Mouse (Mus musculus): ENCODE results near the gene Mdn1.
A peak's percentile ranks its signal among the peaks of the same experiment; 100 is the strongest.

Gene Mdn1

DNA sequence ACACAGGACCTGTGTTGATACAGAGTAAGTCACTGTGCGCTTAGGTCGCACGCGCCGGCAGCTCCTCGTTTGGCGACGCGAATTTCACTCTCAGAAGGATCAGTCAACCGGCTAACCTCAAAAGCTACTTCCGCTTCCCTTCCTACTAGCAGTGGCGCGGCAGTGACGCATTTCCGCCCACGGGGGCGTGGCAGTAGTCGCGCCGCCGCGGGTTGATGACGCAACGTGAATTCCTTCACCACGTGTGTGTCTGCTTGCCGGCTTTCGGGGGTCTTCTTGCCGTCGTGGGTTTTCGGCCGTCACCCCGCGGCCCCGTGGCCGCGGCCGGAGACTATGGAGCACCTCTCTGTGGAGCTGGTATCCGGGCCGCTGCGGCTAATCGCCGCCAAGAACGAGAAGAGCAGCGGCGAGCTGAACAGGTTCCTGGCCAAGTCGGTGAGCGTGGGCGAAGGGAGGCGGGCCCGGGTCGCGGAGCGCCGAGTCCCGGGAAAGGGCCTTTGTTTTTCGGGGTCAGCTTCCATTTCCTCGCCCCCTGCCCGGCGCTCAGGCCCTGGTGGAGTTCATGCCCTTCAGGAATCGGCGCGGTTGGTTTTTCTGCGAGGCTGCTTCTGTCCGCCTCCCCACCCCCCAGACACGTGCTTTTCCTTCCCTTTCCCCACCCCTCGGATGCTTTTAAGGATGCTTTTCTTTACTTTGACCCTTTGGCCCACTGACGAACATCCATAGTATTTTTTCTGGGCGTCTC lies at the start of gene Mdn1:
Gene Mdn1 (plus strand): TSS at position 202 of the 745 bp plus-strand sequence.
- DNase-seq (ENCODE audit: low spot score in 2 of 2): peak; percentile 84 to 94

DNA sequence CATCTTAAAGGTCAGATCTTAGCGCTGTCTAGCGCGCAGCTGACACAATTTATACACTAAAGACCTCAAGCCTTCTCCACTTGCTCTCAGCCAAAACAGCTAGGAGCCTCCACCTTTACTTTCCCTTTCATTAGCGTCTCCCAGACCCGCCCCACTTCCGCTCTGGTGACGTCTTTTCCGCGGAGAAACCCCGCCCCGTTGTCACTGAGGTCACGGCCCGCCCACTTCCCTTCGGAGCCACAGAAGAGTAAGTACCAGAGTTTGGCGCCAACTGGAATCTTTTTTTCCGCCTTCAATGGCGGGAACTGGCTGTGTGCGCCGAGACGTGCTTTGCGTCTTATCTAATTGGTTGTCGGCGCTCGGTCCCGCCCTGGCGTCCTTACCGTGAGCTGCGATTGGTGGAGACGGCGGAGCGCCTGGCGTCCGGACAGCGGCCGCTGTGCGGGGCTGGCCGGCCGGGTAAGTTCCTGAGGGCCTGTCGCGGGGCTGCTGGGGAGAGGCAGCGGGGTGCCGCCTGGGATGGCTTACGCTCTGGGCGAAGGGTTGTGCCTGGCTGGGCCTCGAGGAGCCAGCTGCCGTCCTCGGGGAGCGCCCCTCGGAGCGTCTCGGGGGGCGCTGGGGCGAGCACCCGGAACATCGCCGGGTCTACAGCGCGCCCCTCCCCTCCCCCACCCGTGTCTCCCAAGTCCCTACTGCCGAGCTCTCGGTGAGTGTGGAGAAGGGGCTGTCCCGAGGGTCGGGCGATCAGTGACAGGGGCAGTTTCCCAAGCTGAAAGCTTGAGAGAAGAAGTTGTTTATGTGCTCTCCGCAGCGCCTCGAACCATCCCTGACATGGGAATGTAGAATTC lies 41.7 kb upstream of the Mdn1 start, which contains the start of gene Casp8ap2:
Gene Casp8ap2 (plus strand): TSS at position 418 of the 848 bp plus-strand sequence.
- DNase-seq (ENCODE audit: low spot score in 2 of 2): peak; percentile 97 to 99

DNA sequence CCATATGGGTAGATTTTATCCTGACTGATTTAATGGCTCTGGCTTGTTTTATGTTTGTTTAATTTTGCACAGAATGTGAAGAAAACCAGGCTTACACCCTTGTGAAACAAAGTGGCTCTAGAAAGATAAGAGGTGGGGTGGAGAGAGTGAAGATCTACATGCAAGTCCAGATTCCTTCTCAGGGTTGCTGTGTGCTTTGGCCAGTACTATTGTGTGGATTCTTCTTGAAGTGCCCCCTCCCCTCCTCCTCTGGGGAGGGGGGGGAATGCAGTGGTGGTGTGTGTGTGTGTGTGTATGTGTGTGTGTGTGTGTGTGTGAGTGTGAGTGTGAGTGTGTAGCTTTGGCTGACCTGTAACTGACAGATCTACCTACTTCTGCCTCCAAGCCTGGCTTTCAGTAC lies 35.3 kb upstream of the Mdn1 start:
- no peak for DNase-seq (ENCODE audit: low spot score in 2 of 2)

DNA sequence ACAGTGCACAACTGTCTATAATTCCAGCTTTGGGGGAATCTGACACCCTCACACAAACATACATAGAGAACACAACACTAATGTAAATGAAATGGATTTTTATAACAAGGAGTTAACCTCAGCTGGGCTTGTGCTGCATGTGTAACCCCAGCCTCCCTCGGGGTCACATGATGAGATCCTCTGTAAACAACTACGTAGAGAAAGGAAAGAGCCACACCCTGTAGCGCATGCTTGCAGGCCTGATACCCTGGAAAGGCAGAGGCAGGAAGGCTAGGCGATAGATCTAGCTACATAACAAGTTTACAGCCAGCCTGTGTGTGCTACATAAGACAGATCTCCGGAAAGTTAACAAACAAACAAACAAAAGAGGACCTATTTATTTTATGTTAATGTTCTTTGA lies 5.2 kb upstream of the Mdn1 start:
- DNase-seq (ENCODE audit: low spot score in 2 of 2): no peak

DNA sequence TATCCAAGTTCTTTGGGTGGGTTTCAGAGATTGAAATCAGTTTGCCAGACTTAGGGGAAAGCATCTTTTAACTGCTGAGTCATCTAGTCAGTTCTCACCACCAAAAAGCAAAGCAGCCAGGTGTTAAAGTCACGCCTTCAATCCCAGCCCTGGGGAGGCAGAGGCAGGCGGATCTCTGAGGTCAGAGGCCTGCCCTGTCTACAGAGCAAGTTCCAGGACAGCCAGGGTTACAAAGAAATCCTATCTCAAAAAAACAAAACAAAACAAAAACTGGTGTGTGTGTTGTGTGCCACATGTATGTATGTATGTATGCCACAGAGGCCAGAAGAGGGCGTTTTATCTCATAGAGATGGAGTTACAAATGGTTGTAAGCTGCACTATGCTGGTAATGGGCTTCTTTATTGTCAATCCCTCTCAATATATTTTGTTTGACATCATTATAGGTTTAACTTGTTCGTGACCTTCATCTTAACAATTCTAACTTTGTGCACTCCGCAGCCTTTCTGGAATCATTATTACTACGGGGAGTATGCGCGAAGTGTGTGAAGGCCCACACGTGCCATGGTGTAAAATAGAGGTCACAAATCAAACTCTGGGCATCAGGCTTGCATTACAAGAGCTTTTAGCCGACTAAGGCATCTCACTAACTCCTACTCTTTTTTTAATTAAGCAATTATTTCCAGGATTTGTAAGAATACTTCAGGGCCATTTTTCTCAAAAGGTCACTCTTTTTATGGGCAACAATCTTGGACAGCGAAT lies 594 bp upstream of the Mdn1 start:
- no peak for DNase-seq (ENCODE audit: low spot score in 2 of 2)

DNA sequence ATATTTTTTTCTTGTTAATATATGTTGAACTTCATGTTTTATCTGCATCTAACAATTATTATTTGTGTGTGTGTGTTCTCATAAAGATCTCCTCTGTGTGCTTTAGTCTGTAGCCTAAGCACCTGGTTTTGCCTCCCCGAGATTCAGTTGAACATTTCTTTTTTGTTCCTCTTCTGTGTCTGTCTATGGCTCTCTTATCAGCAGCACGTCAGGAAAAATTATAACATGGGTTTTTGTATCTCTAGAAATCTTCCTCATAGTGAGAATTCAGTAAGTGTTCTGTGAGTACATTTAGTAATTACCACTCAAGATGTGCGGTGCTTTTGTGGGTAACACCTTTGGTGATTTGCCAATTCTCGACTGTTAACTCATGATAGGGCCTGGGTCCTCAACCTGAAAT lies 8.9 kb downstream of the Mdn1 start:
- no peak for DNase-seq (ENCODE audit: low spot score in 2 of 2)

DNA sequence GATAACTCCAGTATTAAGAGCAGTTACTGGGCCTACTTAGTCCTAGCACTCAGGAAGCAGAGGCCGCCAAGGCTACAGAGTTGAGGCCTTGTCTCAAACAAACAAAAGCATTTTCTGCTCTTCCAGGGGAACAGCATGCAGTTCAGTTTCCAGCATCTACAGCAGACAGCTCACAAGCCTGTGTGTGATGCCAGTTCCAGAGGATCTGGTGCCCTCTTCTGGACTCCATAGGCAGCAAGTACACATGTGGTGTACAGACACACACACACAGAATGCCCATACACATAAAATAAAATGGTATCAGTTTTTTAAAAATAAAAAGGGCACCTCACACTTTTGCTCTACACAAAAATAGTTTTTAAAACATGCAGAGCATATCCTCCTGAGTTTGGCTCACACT lies 11.4 kb downstream of the Mdn1 start:
- no peak for DNase-seq (ENCODE audit: low spot score in 2 of 2)

DNA sequence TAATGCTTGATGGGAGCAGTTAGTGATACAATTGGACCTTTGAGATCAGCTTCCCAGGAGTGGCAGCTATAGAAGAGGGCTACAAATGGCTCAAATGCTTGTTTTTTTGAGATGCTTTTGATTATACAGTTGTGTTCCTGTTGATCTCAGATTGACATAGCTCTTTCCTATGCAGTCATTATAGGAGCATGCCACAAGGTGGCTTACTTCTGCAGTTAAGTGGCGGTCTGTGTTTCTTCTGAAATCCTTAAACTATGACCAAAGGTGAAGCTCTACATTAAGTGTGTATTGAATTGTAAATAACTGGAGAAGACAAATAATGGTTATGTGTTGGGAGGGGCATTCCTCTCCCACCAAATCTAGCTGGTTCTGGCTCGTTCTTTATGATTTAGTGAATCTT lies 12.9 kb downstream of the Mdn1 start:
- DNase-seq (ENCODE audit: low spot score in 2 of 2): no peak

DNA sequence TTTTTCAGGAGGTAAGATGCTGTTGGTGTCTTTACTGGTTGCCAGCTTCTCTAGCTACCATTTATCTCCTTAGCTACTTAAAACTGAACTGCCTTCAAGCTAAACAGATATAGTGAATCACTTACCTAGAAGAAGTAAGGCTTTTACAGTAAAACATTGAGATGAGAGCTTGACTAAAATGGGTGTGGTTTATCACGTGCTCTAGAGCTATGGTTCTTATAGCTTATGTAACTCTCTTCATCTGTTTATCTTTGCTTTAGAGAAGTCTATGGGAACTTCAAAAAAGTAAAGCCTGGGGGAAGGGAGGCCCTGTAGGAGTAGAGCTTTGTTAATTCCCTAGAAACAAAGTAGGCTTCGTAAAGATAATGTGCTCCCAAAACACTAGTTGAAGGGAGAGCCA lies 17.1 kb downstream of the Mdn1 start:
- DNase-seq (ENCODE audit: low spot score in 2 of 2): no peak

DNA sequence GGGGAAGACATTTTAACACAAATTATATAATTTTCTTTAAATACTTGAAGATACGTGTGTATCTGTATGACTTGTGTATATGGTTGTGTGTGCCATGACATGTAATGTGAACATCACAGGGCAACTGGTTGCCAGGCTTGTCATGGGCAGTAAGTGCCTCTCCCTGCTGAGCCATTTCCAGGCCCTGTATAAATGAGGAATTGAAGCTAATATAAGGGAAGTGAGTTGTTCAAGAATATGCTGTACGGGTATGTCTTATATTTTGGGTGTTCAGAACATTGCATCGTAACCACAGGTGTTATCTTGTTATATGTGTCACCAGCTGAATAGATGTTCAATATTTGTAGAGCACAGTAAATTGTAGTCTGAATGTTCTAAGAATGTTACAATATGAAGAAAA lies 20.6 kb downstream of the Mdn1 start:
- no peak for DNase-seq (ENCODE audit: low spot score in 2 of 2)

DNA sequence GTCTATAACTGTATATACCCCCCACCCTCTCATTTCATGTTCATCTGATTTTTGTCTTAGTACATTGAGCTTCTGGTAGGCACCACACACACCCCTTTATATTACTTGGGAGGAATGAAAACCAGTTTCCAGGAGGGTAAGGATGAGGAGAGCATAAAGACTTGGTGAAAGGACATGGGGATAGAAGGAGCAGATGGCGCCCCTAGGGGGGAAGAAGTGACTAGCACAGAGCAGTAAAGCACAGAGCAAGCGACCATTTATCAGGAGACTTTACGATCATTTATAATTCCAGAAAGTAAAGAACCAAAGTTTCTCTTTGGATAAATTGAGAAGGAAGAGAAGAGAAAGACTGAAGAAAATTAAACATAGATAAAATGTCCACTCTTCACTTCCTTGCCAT lies 23.9 kb downstream of the Mdn1 start:
- no peak for DNase-seq (ENCODE audit: low spot score in 2 of 2)

DNA sequence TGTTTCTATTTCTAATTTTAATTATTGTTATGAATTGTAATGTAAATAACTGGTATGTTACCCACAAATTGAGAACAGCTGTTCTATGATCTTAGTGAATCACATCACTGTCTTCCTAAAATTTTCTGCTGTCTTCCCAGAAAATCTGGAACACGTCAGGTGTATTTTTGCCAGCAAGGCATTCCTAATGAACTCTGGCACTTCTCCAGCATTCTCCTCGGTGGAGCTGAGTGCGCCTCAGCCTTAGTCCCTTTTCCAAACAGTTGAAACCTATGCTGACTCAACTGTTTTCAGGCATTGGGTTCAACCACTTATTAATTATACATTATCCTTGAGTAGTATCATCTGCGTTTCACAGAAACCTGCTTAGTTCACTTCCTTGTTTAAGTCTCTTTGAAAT lies 25.6 kb downstream of the Mdn1 start:
- no peak for DNase-seq (ENCODE audit: low spot score in 2 of 2)

DNA sequence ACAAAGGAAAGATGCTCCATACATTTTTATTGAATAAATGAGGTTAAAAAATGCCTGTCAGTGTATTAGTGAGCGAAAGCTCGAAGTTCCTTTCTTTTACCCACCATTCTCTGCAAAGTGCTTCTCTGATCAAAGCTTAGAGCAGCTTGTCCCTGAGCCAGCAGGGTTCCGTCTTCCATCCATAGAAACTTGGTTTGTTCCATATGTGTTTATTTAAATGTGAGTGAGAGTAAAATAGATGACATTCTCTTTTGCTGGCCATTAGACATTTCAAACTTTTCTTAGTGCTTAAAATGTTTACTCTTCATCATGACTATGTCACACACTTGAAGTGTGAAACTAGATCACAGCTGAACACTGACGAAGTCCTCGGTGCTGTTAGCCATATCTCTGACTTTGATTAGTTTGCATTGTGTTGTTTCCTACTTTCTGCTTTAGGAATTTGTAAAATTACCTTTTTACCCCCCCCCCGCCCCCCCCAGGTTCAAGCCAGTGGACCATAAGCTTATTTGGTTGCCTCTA lies 26.2 kb downstream of the Mdn1 start:
- no peak for DNase-seq (ENCODE audit: low spot score in 2 of 2)

DNA sequence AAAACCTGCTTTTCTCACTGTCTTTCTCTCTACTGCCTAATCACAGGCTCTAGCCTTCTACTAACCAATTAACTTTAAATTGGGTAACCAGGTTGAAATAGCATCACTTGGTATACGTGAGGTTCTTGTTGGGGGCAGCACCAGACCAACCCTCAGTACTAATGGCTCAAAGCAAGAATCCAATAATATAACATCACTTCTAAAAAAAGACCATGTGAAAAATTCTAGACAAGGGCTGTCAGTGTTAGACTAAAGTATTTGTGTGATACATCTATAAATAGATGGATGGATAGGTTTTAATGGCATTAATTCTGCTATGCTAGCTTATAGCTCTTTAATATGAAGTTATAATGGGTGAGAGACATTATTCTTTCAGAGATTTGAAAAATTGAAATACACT lies 60.8 kb downstream of the Mdn1 start:
- DNase-seq (ENCODE audit: low spot score in 2 of 2): no peak

DNA sequence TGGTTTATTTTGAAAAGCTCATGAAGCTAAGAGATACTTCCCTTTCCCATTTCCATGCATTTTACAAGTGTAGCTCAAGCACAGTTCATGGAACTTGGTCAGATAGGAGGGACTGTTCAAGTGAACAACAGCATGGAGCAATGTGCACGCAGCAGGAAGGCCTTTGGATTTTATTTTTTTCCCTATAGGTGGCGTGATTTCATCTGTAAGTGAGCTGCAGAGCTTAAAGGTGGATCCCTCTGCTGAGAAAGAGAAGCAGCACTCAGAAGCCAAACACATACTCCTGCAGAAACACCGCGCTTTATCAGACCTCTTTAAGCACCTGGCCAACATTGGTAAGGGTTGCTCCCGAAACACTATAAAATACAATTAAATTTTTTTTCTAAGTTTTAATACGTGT lies 88.5 kb downstream of the Mdn1 start:
- no peak for DNase-seq (ENCODE audit: low spot score in 2 of 2)

DNA sequence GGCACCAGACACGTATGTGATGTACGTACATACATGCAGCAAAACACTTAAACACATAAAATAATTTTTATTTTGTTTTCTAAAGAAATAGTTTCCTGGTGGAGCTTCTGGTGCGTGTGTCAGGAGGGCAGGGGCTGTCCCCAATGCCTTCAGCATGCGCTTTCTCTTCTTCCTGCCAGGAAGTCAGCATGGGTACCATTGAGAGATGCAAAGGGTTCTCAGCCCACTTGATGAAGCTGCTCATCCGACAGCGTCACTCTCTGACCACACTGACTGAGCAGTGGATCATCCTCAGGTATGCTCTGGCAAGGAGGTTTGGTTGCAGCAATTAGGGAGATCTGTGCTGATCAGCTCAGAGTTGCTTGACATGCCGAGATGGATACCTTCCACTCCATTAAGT lies 91.5 kb downstream of the Mdn1 start:
- no peak for DNase-seq (ENCODE audit: low spot score in 2 of 2)

DNA sequence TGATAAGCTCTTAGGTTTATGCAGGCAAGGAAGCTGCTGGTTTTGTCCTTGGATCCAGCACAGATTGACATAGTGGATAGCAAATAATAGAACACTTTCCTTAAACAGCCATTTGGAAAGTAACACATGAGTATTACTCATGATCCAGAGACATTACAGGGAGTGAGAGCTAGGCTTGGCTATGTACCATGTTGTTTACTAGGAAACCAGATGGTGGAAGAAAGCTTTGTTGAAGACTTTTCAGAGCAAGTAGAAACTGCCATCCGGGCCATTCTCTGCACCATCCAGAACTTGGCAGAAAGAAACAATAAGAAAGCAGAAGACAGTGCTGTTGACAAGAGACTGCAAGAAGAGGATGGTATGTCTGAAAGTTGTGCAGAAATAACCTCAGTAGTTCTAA lies 93.8 kb downstream of the Mdn1 start:
- DNase-seq (ENCODE audit: low spot score in 2 of 2): no peak

DNA sequence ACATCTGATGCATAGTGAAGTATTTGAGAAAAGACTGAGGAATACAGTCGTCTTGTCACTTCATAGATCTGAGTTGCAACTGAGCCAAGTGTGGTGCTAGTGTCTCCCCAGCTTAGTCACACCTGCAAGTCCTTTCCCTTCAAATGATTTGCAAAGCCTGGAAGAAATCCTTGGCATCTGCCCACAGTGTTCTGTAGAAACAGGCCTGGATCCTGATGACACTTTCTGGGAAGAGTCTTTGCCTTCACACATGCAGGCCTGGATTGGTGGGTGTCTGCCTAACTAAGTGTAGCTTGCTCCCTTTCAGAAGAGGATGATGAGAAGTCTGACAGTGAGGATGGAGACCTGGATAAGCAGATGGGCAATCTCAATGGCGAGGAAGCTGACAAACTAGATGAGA lies 100.5 kb downstream of the Mdn1 start:
- no peak for DNase-seq (ENCODE audit: low spot score in 2 of 2)

DNA sequence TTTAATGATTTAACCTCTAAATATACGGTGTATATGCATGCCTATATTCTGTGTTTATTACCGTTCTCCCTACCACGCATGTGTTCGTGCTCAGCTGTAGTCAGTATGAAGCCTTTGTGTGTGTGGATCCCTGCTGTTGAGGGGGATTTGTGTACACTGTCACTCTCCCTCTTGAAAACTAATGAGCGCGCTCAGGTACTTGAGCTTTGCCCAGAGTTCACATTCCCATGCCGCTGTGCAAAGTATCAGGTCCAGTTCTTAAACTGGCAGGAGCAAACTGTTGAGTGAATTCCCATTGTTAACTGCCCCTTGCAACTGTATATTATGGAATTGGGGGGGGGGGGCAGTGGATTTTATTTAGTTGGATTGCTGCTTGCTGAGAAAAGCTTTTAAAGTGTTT lies 110.6 kb downstream of the Mdn1 start:
- DNase-seq (ENCODE audit: low spot score in 2 of 2): no peak

DNA sequence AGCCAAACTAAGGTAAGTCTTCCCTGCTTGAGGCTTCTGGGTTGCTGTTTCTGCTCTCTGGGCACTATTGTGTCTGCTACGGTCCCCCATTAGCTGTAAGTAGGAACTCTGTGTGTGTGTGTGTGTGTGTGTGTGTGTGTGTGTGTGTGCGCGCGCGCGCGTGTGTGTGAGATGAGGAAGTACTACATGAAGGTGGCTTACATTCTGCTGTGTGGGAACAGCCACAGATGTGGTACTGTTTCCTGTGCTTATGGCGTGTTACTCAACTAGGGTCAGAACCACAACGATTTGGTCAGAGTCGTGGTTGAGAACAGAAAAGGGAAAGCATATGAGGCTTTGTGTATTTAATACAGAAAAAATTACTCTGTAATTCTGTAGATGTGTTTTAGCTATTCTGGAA lies 111.1 kb downstream of the Mdn1 start:
- peak; percentile 11 to 16 for DNase-seq (ENCODE audit: low spot score in 2 of 2)

DNA sequence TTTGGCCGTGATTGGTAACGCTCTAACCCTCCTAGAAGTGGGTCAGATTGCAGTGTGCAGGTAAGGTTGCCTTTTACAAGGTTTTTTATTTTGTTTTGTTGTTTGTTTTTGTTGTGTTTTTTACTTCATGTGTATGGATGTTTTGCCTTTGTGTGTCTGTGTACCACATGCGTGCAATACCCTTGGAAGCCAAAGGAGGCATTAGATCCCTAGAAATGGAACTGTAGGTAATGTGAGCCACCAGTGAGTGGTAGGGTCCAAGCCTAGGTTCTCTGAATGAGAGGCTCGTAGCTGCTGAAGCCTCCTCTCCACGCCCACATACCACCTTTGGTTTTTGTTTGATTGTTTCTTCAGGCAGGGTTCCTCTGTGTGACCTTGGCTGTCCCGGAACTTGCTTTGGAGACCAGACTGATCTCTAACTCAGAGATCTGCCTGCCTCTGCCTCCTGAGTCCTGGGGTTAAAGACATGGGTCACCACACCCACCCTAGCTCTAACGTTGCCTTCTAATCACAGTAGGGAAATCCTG lies 113.4 kb downstream of the Mdn1 start:
- DNase-seq (ENCODE audit: low spot score in 2 of 2): no peak

DNA sequence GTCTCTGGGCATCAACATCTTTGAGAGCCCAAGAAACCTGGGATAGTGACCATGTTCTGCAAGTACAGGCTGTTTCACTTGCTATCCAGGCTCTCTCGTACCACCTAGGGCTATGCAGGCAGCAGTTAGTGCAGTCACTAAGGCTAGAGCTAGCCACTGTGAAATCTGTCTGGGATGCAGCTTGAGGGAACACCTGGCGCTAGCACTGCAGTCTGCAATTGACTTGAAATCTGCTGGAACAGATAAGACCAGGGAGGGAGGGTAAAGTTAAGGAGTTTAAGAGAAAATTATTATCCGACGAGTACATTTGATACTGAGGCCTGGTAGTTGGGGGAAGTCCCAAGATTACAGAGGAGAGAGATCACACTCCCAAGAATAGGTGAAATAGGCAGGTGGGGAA lies 123.1 kb downstream of the Mdn1 start:
- no peak for DNase-seq (ENCODE audit: low spot score in 2 of 2)
